Mouse (Mus musculus) C2C12 (cell line): ENCODE measurements around the gene Plekhm1.

Experiments used
- CEBPB ChIP-seq: IDR thresholded peaks from one replicate; pipeline ENCODE4 v1.6.1; 2011; ENCODE audit warnings: low read depth, mild to moderate bottlenecking, control low read depth, moderate library complexity
- CTCF ChIP-seq: IDR thresholded peaks from one replicate; pipeline ENCODE4 v1.5.1; 2011; ENCODE audit not compliant: control insufficient read depth, insufficient read depth, insufficient read length
- FOSL1 ChIP-seq: IDR thresholded peaks from one replicate; pipeline ENCODE4 v1.8.0; 2011; ENCODE audit warnings: mild to moderate bottlenecking, low read length; ENCODE audit not compliant: poor library complexity, insufficient read depth, severe bottlenecking
- MAX ChIP-seq: IDR thresholded peaks from one replicate; pipeline ENCODE4 v1.6.1; 2011; ENCODE audit warnings: mild to moderate bottlenecking, control low read depth
- MYOD1 ChIP-seq: IDR thresholded peaks from one replicate; pipeline ENCODE4 v1.6.1; 2011; ENCODE audit warnings: low read depth; ENCODE audit not compliant: control insufficient read depth, insufficient read length
- MYOG ChIP-seq: IDR thresholded peaks from one replicate; pipeline ENCODE4 v1.6.1; 2011; ENCODE audit not compliant: control insufficient read depth, insufficient read length; ENCODE audit errors: extremely low read depth
- USF1 ChIP-seq: IDR thresholded peaks from one replicate; pipeline ENCODE4 v1.6.1; 2011; ENCODE audit warnings: low read depth, mild to moderate bottlenecking, control low read depth, moderate library complexity

DNA sequence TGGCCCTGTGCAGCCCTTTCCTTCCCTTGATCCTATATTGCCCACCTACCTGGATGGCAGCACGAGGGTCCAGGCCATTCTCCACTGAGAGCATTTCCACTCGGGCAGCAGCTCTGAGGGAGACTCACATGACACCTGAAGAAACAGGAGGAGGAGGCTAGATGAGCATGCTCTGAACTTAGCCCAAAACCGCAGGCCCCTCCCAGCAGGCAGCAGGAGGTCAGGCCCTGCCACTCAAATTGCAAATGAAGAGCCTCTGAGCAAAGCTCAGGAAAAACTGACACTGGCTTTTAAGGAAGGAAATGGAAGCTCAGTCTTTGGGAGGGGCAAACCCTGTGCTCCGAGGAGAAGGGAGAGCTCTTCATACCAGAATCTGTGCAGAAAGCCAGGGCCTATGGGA lies 8.7 kb downstream of the Plekhm1 start:
- no peak for TF ChIP-seq CTCF
- TF ChIP-seq MAX: no peak
- no peak for TF ChIP-seq USF1
- no peak for TF ChIP-seq MYOD1
- TF ChIP-seq CEBPB: no peak
- no peak for TF ChIP-seq MYOG
- TF ChIP-seq FOSL1: no peak
